Mouse (Mus musculus) left cerebral cortex, postnatal 10 days (tissue): ENCODE results near the gene Tmem165. TPM values are rescaled to one million over a fixed set of nuclear protein-coding genes. Genes with fewer than 3 reads are reported as not detected.

Experiments
- DNase-seq, 2 experiments: peaks; one replicate each; pipeline ENCODE4 v3.0.0; 2021 to 2022; ENCODE audit warnings: low spot score in 2 of 2, mixed read lengths in 1 of 2; ENCODE audit errors: extremely low spot score in 1 of 2
- intact Hi-C: fragments of 180-260 bp; cut with DNase I; formaldehyde crosslinking; loops from one replicate; pipeline ENCODE4 v1.15.1; 2025
- total RNA-seq, 2 experiments: library from RNA; stranded (reverse); gene quantifications; 2 replicates each; pipeline ENCODE4 v1.2.3; 2021

Tmem165 gene
- total RNA-seq = 10 to 100 TPM; 44.1 to 46.9 TPM

DNA sequence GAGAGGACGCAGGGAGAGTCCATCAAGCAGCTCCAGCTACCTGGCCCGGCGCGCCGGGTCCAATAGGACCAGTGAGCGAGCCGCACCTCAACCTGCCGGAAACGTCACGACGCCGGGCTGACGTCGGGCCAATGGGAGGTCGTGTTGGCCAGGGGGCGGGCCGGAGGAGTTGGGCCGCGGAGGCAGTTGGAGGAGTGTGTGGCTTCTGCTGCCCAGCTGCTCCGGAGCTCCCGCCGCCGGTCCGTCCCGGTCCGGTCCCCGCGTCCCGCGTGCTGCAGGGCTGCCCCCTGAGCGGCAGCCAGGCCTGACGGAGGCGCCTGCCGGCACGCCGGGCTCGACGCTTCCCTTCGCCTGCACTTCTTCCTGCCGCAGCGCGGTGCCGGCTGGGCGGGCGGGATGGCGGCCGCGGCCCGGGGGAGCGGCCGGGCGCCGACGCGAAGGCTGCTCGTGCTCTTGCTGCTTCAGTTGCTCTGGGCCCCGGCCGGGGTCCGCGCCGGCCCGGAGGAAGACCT, at the start of gene Tmem165:
Gene Tmem165 (plus strand): TSS at position 131 of the 512 bp plus-strand sequence.
- intact Hi-C loops = loop anchor here (2.0 kb wide), 1 partner anchor 43 kb away; the partner anchor contains the start of gene Srd5a3
- DNase-seq = peak; percentile 94 to 96

DNA sequence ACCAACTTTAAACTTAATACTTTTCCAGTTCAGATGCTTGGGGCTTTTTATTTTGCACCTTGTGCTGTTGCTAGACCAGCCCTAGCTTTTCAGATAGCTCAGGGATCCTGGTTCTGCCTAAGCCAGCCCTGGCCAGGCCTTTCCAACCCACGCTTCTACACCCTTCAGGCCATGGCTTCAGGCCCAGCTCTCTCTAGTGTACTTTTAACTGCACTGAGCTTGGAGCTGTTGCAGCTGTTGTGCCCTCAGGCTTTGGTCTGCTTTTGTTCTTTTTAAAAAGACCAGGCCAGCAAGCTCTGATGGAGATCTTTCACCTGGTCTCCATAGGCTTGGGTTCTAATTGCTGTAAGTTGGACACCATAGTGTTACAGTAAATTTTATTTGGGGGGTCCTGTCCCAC, 48.0 kb upstream of the Tmem165 start:
- no peak for DNase-seq
- intact Hi-C loops = no loop called here

DNA sequence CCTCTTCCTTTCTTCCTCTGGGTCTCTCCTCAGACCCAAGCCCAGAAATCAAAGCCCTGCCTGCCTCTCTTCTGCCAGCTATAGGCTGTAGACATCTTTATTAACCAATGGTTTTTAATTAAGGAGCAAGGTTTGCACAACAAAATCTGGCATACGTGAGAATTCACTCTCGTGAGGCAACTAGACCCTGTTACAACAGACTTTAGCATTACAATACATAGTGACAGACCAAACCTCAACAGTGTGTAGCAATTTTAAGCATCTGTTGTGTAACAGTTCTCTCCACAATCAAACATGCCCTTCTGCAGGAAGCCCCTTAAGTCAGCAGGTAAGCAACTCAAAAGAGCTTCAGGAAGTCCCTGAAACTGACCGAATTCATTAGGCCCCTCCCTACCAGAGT, 47.4 kb upstream of the Tmem165 start:
- DNase-seq = no peak
- intact Hi-C loops = no loop called here

DNA sequence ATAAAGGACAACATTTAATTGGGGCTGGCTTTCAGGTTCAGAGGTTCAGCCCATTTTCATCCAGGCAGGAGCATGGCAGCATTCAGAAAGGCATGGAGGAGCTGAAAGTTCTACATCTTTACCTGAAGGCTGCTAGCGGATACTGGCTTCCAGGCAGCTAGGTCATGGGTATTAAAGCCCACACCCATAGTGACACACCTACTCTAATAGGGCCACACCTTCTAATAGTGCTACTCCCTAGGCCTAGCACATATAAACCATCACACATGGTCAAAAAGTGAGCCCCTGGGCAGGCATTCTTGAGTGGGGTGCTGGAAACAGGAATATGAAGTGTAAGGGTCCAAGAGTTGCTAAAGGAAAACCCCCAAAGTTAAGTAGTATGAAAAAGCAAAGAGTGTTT, 46.1 kb upstream of the Tmem165 start:
- intact Hi-C loops = no loop called here
- no peak for DNase-seq

DNA sequence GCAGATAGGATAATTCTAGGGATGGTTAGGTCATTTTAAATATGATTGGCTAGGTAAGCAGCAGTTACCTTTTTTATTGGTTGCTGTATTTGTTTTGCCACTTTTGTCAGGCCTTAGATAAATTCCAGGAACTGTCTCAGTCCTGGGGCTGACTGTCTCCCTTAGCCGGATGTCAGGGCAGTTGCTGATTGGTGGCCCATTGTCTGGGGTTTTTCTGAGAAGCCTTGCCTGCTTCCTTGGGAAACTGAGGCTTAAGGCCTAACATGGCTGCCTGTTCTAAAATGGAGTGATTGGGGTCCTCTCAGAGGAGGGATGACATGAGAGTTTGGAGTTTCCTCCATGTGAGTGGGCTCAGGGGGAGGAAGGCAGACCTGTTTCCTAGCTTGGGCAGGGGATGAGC, 45.6 kb upstream of the Tmem165 start:
- intact Hi-C loops = no loop called here
- no peak for DNase-seq

DNA sequence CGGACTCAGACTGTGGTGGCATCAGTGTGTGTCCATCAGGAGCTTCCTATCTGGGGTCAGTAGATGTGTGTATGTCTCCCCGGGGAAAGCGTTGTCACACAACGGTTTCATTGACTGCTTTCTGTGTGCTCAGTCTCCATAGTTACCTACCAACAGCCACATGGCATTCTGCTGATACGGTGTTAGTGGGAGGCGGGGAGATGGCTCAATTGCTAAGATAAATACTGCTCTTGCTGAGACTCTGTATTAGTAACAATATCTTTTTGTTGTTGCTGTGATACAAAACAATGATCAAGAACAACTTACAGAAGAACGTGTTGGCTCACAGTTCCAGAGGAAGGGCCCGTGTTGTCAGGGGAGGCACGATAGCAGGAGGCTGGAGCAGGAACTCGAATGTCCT, 45.2 kb upstream of the Tmem165 start:
- intact Hi-C loops = no loop called here
- no peak for DNase-seq

DNA sequence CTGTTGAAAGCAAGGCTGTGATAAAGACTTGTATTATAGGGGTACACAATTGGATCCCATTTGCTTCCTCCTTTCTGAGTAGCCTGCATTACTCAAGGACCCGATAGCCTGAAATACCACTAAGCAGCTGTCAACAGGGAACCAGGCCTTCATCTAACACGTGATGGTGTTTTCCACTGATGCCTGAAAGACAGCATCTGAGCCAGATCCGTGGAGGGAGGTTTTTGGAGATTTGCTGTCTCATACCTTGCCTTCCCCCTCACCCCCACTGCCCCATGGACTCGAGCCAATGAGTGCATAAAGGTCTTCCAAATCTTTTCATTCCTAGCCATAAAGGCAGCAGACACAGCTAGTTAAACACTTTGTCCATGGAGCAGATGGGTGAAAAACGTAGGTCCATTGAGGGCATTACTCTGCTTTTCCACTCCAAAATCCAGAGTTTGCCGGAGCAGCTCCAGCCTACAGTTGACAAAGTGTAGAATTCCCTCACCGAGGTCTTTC, 44.5 kb upstream of the Tmem165 start:
- intact Hi-C loops = no loop called here
- DNase-seq = peak in 1 of 2 experiments; percentile 41

DNA sequence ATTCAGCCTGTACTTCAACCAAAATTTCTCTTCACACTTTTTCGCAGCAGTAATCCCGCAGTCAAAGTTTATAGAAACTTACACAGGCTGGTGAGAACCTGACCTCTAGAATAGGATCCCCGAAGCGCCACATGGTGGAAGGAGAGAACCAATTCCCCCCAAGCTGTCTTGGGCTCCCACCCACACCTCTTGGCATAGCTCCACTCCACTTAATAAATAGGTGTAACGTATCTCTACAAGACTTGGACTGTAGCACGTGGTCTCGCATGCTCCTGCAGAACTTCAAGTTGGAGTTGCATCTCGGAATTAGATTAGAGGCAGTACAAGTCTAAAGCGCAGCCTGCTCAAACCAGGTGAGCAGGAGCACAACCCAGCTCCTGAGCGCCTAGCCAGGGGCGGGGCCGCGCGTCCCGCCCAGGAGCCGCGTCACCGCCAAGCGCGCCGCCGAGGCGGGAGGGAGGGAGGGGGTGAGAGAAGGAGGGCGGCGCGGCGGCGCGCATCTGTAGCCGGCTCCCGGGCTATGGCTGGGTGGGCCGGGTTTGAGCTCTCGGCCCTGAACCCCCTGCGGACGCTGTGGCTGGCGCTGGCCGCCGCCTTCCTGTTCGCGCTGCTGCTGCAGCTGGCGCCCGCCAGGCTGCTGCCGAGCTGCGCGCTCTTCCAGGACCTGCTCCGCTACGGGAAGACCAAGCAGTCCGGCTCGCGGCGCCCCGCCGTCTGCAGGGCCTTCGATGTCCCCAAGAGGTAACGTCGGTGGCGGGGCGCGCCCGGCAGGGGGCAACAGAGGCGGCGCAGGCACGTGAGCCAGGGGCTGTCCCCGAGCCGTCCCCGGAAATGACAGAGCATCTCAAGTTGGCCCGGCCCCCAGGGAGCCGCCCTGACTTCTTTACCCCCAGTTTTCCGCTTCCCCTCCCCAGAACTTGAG, 43.6 kb upstream of the Tmem165 start, which contains the start of gene Srd5a3:
Gene Srd5a3 (plus strand): TSS at position 464 of the 922 bp plus-strand sequence.
- intact Hi-C loops = loop anchor here (2.0 kb wide), 1 partner anchor 43 kb away; the partner anchor contains the start of gene Tmem165
- peak; percentile 91 to 97 for DNase-seq

DNA sequence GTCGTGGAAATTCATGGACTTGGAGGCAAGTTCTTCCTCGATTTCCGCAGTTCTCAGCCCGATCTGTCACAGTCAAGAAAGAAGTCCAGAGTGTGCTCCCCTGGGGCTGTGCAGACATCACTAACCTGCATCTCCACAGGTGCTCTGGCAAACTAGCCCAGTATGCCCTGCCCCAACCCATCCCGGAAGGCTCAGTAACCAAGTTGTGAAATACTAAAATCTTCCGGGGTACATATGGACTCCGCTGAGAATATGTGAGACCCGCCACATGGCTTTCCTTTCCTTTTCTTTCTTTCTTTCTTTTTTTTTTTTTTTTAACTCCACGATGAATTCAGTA, 43.0 kb upstream of the Tmem165 start:
- intact Hi-C loops = loop anchor here (2.0 kb wide), 1 partner anchor 42 kb away; the partner anchor contains the start of gene Tmem165
- no peak for DNase-seq

DNA sequence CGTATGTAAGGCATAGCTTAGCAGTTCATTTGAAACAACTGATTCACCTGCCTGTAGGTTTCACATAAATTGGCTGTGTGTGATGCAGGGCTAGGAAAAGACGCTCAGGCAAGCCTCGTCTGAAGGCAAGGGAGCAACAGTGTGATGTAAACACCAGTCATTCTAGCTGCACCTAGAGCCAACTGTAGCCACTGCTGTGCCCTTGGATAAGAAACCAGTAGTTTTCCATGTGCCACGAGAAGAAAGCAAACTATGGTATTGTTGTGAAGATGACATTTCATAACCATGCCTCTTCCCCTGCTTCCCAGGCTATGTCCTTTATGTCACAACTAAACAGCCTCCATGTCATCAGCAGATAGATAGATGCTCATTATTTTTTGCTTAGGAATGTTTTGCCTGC, 40.3 kb upstream of the Tmem165 start:
- DNase-seq = no peak
- intact Hi-C loops = no loop called here

DNA sequence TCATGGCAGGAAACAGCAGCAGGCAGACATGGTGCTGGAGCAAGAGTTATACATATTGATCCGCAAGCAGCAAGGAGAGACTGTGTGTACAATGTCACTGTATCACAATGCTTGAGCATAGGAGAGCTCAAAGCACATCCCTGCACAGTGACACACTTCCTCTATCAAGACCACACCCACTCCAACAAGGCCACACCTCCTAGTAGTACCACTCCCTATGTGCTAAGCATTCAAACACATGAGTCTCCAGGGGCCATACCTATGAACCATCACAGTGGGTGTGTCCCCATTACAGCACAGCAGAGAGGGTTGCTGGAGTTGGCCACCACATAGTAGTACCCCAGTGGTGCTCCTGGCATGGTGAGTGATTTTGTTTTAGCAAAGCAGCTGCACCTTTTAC, 37.3 kb upstream of the Tmem165 start:
- intact Hi-C loops = no loop called here
- DNase-seq = no peak

DNA sequence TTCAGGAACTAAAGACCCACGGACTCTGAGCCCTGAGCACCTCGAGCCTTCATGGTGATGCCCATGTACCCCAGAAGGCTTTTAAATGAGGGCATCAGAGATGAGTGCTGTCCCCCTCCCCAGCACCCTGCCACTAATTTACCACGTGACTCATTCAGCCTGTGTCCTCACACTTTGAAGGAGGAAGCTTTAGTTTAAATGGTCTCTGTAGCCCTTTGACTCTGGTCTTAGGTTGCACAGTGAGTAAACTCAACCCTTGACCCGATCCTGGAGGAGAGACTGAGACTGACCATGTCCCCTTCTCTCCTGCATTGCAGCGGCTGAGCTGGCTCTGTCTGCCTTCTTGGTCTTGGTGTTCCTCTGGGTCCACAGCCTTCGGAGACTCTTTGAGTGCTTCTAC, 34.2 kb upstream of the Tmem165 start:
- intact Hi-C loops = no loop called here
- no peak for DNase-seq

DNA sequence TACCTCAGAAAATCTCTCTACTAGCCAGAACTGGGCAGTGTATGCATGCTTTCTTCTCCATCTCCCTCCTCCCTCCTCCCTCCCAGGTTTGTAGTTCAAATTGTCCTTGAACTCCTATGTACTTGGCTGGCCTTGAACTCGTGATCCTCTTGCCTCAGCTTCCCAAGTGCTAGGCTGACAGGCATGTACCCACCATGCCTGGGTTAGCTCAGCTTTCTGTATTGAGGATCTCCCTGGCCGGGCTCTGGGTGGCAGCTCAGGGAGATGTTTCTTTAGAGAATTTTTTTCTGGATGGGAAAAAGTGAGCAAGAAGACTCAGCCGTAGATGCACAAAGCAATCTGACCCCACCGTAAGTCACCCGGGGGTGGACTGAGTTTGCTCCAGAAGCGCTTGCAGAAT, 30.7 kb upstream of the Tmem165 start:
- DNase-seq = no peak
- intact Hi-C loops = no loop called here

DNA sequence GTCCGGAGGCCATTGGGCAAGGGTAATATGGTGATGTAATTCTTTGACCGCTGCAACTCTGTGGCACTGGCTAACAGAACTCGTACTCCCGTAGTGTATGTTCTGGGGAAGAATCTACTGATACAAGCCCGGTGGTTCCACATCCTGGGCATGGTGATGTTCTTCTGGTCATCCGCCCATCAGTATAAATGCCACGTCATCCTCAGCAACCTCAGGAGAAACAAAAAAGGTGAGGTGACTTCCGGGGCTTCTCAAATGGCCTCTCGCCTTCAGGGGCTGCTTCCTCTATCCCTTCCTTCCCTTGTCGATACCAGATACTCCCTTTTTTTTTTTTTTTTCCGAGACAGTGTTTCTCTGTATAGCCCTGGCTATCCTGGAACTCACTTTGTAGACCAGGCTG, 30.2 kb upstream of the Tmem165 start:
- intact Hi-C loops = no loop called here
- no peak for DNase-seq

DNA sequence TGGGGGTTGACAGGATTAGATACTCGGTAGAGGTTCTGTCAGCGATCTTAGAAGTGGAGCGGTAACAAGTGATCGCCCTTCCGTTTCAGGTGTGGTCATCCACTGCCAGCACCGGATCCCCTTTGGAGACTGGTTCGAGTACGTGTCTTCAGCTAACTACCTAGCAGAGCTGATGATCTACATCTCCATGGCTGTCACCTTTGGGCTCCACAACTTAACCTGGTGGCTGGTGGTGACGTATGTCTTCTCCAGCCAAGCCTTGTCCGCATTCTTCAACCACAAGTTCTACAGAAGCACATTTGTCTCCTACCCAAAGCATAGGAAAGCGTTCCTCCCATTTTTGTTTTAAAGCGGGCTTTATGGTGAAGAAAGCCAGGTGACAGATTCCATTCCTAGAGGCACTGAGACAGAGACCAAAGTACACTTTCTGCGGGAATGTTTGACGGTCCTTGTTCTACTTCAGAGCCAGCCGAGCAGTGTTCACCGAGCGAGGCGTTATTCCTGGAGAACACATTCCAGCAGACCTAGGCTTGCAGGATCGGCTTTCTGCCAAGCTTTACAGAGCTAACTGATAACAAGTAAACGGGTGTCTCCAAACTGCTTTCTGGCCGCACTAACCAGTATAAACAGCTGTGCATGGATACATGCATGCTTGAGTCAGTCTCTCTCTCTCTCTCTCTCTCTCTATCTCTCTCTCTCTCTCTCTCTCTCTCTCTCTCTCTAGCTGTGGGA, 29.1 kb upstream of the Tmem165 start:
- DNase-seq = no peak
- intact Hi-C loops = no loop called here

DNA sequence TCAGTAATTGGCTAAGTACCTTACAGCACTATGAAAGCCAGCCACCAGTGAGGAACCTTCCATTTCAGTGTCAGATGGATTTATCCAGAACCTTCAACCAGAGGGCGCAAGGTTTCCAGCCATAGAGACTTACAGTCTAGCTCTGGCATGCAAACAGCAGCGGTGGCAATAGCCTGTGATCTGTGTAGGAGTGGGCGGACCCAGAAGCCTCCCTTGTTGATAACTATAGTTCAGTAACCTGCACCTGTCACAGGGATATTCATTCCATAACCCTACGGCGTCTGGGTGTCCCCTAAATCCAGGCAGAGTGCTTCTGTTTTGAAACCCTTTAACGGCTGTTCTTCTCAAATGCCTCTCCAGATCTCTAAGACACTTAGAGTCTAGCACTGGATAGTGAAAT, 24.1 kb upstream of the Tmem165 start:
- intact Hi-C loops = no loop called here

DNA sequence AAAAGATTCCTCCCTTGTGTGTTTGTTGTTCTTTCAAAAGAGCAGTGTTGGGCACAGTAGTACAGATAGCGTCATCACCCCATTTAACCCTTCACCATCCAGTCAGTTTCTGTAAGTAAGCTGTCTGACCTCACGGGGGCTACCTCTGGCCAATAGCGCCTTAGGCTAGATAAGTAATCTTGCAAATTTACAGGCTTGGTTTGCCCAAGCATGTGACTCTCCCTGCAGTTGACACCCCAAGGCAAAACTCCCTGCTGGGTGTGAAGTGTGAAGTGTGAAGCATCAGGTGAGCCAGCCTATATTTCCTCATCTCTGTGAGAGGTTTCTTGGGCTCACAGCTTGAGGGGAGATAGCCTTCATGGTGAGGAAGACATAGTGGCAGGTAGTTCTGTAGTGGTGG, 23.6 kb upstream of the Tmem165 start:
- intact Hi-C loops = no loop called here
- no peak for DNase-seq

More for the DNA sequence above, 24.1 kb upstream of the Tmem165 start:
- DNase-seq = no peak

DNA sequence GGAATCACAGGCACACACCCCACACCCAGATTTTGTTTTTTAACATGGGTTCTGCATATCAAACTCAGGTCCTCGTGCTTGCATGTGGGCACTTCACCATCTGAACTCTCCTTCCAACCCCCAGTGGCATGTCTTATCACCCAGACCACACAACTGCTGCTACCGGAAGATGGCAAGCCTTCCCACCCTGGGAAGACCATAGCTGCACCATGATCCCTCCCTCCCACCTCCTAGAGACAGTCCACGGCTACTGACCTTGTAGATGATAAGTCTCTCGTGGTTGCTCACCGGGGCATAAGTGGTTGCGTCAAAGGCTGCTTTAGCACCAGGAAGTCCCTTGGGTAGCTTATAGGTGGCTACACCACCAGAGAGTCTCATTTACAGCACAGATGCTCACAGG, 22.2 kb upstream of the Tmem165 start:
- intact Hi-C loops = no loop called here
- no peak for DNase-seq

DNA sequence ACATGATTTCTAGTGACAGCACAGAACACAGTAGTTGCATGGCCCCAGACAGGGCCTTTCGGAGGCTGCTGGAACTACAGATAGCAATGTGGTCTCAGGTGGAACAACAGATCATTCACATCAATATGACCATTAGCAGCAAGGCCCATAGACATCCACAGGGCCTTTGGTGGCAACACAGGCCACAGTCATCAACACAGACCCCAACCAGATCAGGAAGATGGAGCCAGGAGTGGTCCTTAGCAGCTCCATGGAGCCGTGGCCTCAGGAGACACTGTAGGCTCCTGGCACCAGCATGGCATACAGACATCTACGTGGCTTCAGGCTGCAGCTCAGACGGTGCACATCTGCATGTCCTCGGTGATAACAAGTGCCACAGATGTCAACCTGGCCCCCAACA, 20.8 kb upstream of the Tmem165 start:
- intact Hi-C loops = no loop called here
- no peak for DNase-seq
